Mouse (Mus musculus): Measurements from ENCODE around the gene Thsd7b.

GRCm38 (mm10) chr1:129532206-129532605 lies 259.1 kb downstream of the Thsd7b start:
- no peak for TF ChIP-seq POLR2A (IDR thresholded peaks at IDR 0.05; ENCODE audit: low read depth, low read length)
- no peak for TF ChIP-seq CTCF (conservative IDR thresholded peaks at IDR 0.05; ENCODE audit: insufficient read depth, insufficient read length, low read depth, low read length)
